Comparison of ENCODE assay signal across 31 mouse cellular contexts in the genomic region with DNA sequence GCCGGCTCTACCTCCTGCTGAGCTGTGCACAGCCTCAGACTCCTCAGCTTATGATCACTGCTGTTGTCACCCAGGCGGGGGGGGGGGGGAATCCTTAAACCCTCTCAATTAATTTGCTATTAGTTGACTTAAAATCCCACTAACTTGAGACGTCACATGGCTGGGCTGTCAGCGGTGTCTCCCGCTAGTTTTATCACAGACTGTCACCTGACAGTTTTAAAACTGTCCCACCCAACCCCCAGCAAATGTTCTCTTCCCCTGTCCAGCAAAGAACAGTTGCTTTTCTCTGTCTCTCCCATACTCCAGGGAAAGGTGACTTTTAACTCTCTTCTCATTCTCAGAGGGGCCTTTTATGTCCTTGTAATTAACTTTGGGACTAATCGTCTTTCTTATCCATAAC.
DNase-seq lines count a peak whose midpoint lies in the region; ATAC-seq and TF ChIP-seq lines count a peak whose summit lies in the region.
"Had no signal": no experiment of that assay in that cellular context is flagged by ENCODE, and none has a peak within 500 bp of the region (broad histone marks: within the 10 kb centered on the region; RNA-seq: fewer than 3 reads in every experiment).

No protein-coding gene starts in this region.

- peaks cover 20 to 67% of the 10 kb centered on the region in 2 experiments for H3K4me1 ChIP-seq in MEL (ENCODE audit: control insufficient read depth in 1 of 2, insufficient read depth in 2 of 2, low read length in 2 of 2)
- H3K4me1 ChIP-seq in liver, embryonic 14.5 days (replicated peaks; ENCODE audit: control insufficient read depth in 2 of 2, insufficient read depth in 2 of 2, low read length in 1 of 2): peaks cover 59 to 68% of the 10 kb centered on the region in 2 experiments

- intact Hi-C loops in heart, postnatal 36 days (cut with DNase I): no loop called here

- TF ChIP-seq POLR2A in MEL (IDR thresholded peaks at IDR 0.05; ENCODE audit: control insufficient read depth in 1 of 2, insufficient read depth in 1 of 2, low read depth in 1 of 2, low read length in 2 of 2, poor library complexity in 1 of 2): no peak

- no peaks in the 10 kb centered on the region for H3K9me3 ChIP-seq in MEL (replicated peaks; ENCODE audit: insufficient read depth, low read length)
- H3K9me3 ChIP-seq in liver, embryonic 14.5 days (ENCODE audit: control insufficient read depth, low read length): no peaks in the 10 kb centered on the region
- H3K9me3 ChIP-seq: forebrain, embryonic 13.5 days; hindbrain, embryonic 13.5 days; limb, embryonic 10.5 days; limb, embryonic 15.5 days; midbrain, embryonic 12.5 days; neural tube, embryonic 12.5 days had no signal

- no peak overlapping the region for H3K4me3 ChIP-seq in MEL (ENCODE audit: control insufficient read depth in 1 of 2, insufficient read depth in 1 of 2, low read depth in 2 of 2, low read length in 2 of 2)
- H3K4me3 ChIP-seq in liver, embryonic 14.5 days (ENCODE audit: insufficient read depth in 1 of 2, low read depth in 2 of 2, low read length in 2 of 2): no peak overlapping the region
- H3K4me3 ChIP-seq: forebrain, embryonic 13.5 days; hindbrain, embryonic 13.5 days; limb, embryonic 10.5 days; limb, embryonic 15.5 days; midbrain, embryonic 12.5 days; myocyte; neural tube, embryonic 12.5 days had no signal

- peak; percentile 43 for DNase-seq in MEL (ENCODE audit: low read depth, low spot score)
- peak; percentile 53 to 59 (median 56) for DNase-seq in liver, embryonic 14.5 days (ENCODE audit: low read depth in 3 of 3, low spot score in 3 of 3)
- DNase-seq in layer of hippocampus, postnatal 36 days: no peak
- DNase-seq in right cerebral cortex, postnatal 4 days: no peak
- no peak for DNase-seq in heart, postnatal 36 days
- DNase-seq: adrenal gland, postnatal 10 days; cerebellum, adult 11-12 months; cerebellum, postnatal 10 days; gastrocnemius, postnatal 14 days; heart, adult 11 months; heart, postnatal 4 days; kidney, adult 8-10 months; kidney, postnatal 4 days; lung, postnatal 36 days; right cerebral cortex, postnatal 14 days; spleen, adult 18-20 months; thymus, adult 2 months; thymus, postnatal 36 days had no signal

- H3K36me3 ChIP-seq in MEL (ENCODE audit: control insufficient read depth in 1 of 2, insufficient read depth in 2 of 2, low read length in 2 of 2): peaks cover 0 to 47% of the 10 kb centered on the region in 2 experiments; a peak in 2 of 4 replicates
- H3K36me3 ChIP-seq in liver, embryonic 14.5 days (replicated peaks; ENCODE audit: control insufficient read depth, insufficient read depth, low read depth): no peaks in the 10 kb centered on the region
- H3K36me3 ChIP-seq: limb, embryonic 10.5 days; midbrain, embryonic 12.5 days; neural tube, embryonic 12.5 days had no signal

- no peak for TF ChIP-seq CTCF in MEL (IDR thresholded peaks at IDR 0.05 in 2 of 3, conservative IDR thresholded peaks at IDR 0.05 in 1 of 3; ENCODE audit: control insufficient read depth in 1 of 3, insufficient read depth in 1 of 3, low read depth in 2 of 3, low read length in 3 of 3, poor library complexity in 1 of 3, severe bottlenecking in 1 of 3)
- TF ChIP-seq CTCF in liver, embryonic 14.5 days (IDR thresholded peaks at IDR 0.05; ENCODE audit: low read depth): no peak

- peak; percentile 28 to 76; a peak in 2 of 4 replicates for TF ChIP-seq EP300 in MEL (IDR thresholded peaks at IDR 0.05; ENCODE audit: low read depth in 1 of 2, low read length in 2 of 2)
- peak; percentile 73 for TF ChIP-seq EP300 in liver, embryonic 14.5 days (IDR thresholded peaks at IDR 0.05; ENCODE audit: low read depth)

- peak overlapping the region; percentile 42 for H3K4me2 ChIP-seq in liver, embryonic 14.5 days (ENCODE audit: low read depth)
- H3K4me2 ChIP-seq: forebrain, embryonic 13.5 days; heart, embryonic 11.5 days; hindbrain, embryonic 13.5 days; limb, embryonic 15.5 days; midbrain, embryonic 12.5 days; neural tube, embryonic 12.5 days had no signal

- H3K27ac ChIP-seq in MEL (ENCODE audit: control insufficient read depth, low read depth, low read length): 0 out of 2 replicates have a peak overlapping the region, but pooled peaks have one; percentile 18
- peak overlapping the region; percentile 52 for H3K27ac ChIP-seq in liver, embryonic 14.5 days
- H3K27ac ChIP-seq: forebrain, embryonic 13.5 days; hindbrain, embryonic 13.5 days; kidney, postnatal 0 days; limb, embryonic 10.5 days; limb, embryonic 15.5 days; midbrain, embryonic 12.5 days; neural tube, embryonic 12.5 days; stomach, postnatal 0 days had no signal

- H3K27me3 ChIP-seq in MEL (ENCODE audit: control insufficient read depth in 1 of 2, insufficient read depth in 2 of 2, low read length in 2 of 2): no peaks in the 10 kb centered on the region
- no peaks in the 10 kb centered on the region for H3K27me3 ChIP-seq in liver, embryonic 14.5 days (ENCODE audit: control insufficient read depth, insufficient read depth, low read length)
- H3K27me3 ChIP-seq: forebrain, embryonic 13.5 days; limb, embryonic 15.5 days; midbrain, embryonic 12.5 days; neural tube, embryonic 12.5 days had no signal

- peak; percentile 64 for ATAC-seq in erythroid progenitor cell, adult 5-6 weeks (replicated peaks; ENCODE audit: low FRiP score, poor library complexity, severe bottlenecking)
- peak; percentile 68 for ATAC-seq in liver, embryonic 14.5 days (ENCODE audit: insufficient read depth)
- ATAC-seq in activated CD4-positive, CD25-positive, alpha-beta regulatory T cell, adult 4 months: no peak
- ATAC-seq: forebrain, embryonic 13.5 days; intestine, embryonic 16.5 days had no signal

- 19% methylated on average over 6 of the region's 6 CpGs for WGBS in liver, embryonic 14.5 days (ENCODE audit: insufficient replicate concordance)

- H3K79me2 ChIP-seq in MEL (ENCODE audit: control insufficient read depth, insufficient read depth, low read length, poor library complexity): no peaks in the 10 kb centered on the region

- no peak overlapping the region for H3K9ac ChIP-seq in MEL (ENCODE audit: control insufficient read depth, low read depth, low read length, poor library complexity, severe bottlenecking)
- H3K9ac ChIP-seq in liver, embryonic 14.5 days (replicated peaks): peak overlapping the region; percentile 56
- H3K9ac ChIP-seq: forebrain, embryonic 13.5 days; hindbrain, embryonic 13.5 days; limb, embryonic 15.5 days; midbrain, embryonic 12.5 days; neural tube, embryonic 12.5 days had no signal

- TF ChIP-seq RAD21 in MEL (IDR thresholded peaks at IDR 0.05; ENCODE audit: low read depth, low read length): no peak

TF ChIP-seq in MEL, 35 proteins besides CTCF, POLR2A, EP300 and RAD21:
- TF ChIP-seq BHLHE40 (IDR thresholded peaks at IDR 0.05; ENCODE audit: borderline replicate concordance, low read depth, low read length) (peak; percentile 63; the same call in 1 of the 2 replicates), CHD1 (IDR thresholded peaks at IDR 0.05; ENCODE audit: low read depth, low read length) (no peak), ZNF384 (IDR thresholded peaks at IDR 0.05; ENCODE audit: low read depth, low read length) (no peak), POLR2AphosphoS2 (IDR thresholded peaks at IDR 0.05; ENCODE audit: low read length) (no peak), MXI1 (IDR thresholded peaks at IDR 0.05; ENCODE audit: low read depth, low read length) (peak; percentile 49; the same call in 1 of the 2 replicates), TCF12 (IDR thresholded peaks at IDR 0.05; ENCODE audit: low read depth, low read length) (peak; percentile 58; the same call in 1 of the 2 replicates), ZKSCAN1 (IDR thresholded peaks at IDR 0.05; ENCODE audit: low read depth, low read length) (no peak), SIN3A (IDR thresholded peaks at IDR 0.05; ENCODE audit: low read length) (peak; percentile 44; the same call in 1 of the 2 replicates), USF2 (IDR thresholded peaks at IDR 0.05; ENCODE audit: borderline replicate concordance in 1 of 2, insufficient read depth in 1 of 2, low read depth in 1 of 2, low read length in 2 of 2) (0 out of 4 replicates have a peak, but pooled peaks of 1 of the 2 experiments have one; percentile 35), ETS1 (IDR thresholded peaks at IDR 0.05; ENCODE audit: low read depth, low read length) (peak; percentile 61; the same call in 1 of the 2 replicates), USF1 (IDR thresholded peaks at IDR 0.05; ENCODE audit: low read depth, low read length) (peak; percentile 83), MAX (IDR thresholded peaks at IDR 0.05; ENCODE audit: low read length) (no peak), GATA1 (IDR thresholded peaks at IDR 0.05; ENCODE audit: low read depth, low read length) (no peak), ZMIZ1 (IDR thresholded peaks at IDR 0.05; ENCODE audit: low read depth, low read length) (no peak), HCFC1 (IDR thresholded peaks at IDR 0.05; ENCODE audit: low read depth, low read length) (no peak), UBTF (IDR thresholded peaks at IDR 0.05; ENCODE audit: borderline replicate concordance, insufficient read depth, low read depth, low read length) (no peak), TAL1 (IDR thresholded peaks at IDR 0.05; ENCODE audit: low read length) (peak; percentile 38; the same call in 1 of the 2 replicates), MYB (IDR thresholded peaks at IDR 0.05; ENCODE audit: low read depth, low read length) (no peak)

Comparison
In these comparisons a context has a peak if more than half of its experiments do, and no peak if none do; other contexts are left out.
1. DNase-seq: peak in MEL (single experiment) and liver, embryonic 14.5 days (3 of 3); none in layer of hippocampus, postnatal 36 days (0 of 2), right cerebral cortex, postnatal 4 days (single experiment) and heart, postnatal 36 days (0 of 2).